Mouse (Mus musculus): ENCODE results near the gene Wipi1. TPM values are rescaled to one million over a fixed set of nuclear protein-coding genes. Genes with fewer than 3 reads are reported as not detected.

Gene Wipi1
- polyA plus RNA-seq, 1 experiment from 2014 or later: 20.1 TPM

DNA sequence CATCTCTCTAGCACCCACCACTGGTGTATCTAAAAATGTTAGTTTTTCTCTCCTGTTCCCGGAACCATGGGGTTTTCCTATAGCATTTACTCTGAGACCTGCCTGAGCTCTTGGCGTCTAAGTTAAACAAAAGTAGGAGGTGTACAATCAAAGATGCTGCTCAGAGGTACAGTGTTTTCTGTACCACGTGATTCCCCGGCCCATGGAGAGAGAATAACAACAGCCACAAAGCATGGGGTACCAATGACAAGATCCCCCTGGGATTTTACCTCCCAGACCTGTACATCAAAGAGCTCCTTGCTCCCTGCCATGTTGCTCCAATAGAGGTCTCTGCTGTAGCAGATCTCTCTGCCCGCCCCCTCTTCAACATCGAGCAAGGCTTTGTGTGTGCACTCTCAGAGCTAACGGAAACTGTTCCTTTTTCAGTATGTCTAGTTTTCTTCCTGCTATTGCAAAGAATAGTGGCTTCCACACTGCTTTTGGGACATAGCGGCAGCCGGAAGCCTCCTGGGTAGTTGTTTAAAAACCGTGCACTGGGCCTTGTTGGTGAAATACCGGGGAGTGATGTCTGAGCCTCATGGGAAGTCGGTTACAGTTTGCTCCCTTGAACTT, 42.7 kb downstream of the Wipi1 start:
- Histone ChIP-seq H3K4me2 (replicated peaks) (no peak overlapping the region), H3K9ac (replicated peaks) (no peak overlapping the region), H3K27me3 (no peaks in the 10 kb centered on the region), H3K27ac (replicated peaks) (no peak overlapping the region), H3K4me1 (no peaks in the 10 kb centered on the region), H3K4me3 (no peak overlapping the region), H3K9me3 (no peaks in the 10 kb centered on the region), H3K36me3 (no peaks in the 10 kb centered on the region)
- 72% methylated on average over 12 of the region's 12 CpGs for WGBS
- ATAC-seq (ENCODE audit: low FRiP score, low read depth): no peak

DNA sequence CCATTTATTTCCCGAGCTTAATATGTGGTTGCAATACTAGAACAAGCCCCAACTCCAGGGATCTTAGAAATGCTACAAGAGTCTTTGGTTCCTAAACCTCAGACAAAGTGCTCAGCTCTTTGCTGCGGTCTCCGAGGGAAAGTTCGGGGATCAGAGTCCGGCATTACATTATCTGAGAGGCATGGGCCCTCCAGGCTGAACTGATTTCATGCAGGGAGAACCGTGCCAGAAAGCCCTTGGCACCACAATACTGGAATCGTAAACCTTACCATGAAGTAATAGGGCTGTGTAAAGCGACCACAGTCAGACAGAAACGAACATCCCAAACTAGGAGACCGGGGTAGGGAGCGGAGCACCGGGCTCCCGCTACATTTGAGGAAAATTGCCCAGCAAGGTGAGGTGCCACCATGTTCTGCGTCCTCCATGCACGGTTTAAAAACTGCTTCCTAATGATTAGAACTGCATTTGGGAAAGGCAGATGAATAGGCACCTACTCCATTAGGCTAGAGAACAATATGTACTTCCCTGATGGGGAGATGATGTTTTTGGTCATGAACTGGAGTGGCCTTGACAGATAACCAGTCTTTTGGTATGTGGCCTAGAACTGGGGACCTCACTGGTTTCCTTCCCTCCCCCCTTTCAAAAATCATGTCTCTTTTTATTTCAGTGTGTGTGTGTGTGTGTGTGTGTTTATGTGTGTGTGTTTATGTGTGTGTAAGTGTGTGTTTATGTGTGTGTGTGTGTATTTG, 47.1 kb downstream of the Wipi1 start:
- Histone ChIP-seq H3K4me2 (replicated peaks) (no peak overlapping the region), H3K36me3 (no peaks in the 10 kb centered on the region), H3K27ac (replicated peaks) (no peak overlapping the region), H3K27me3 (no peaks in the 10 kb centered on the region), H3K9ac (replicated peaks) (no peak overlapping the region), H3K4me3 (no peak overlapping the region), H3K4me1 (no peaks in the 10 kb centered on the region), H3K9me3 (no peaks in the 10 kb centered on the region)
- WGBS: 88% methylated on average over 15 of the region's 15 CpGs
- ATAC-seq (ENCODE audit: low FRiP score, low read depth): no peak

DNA sequence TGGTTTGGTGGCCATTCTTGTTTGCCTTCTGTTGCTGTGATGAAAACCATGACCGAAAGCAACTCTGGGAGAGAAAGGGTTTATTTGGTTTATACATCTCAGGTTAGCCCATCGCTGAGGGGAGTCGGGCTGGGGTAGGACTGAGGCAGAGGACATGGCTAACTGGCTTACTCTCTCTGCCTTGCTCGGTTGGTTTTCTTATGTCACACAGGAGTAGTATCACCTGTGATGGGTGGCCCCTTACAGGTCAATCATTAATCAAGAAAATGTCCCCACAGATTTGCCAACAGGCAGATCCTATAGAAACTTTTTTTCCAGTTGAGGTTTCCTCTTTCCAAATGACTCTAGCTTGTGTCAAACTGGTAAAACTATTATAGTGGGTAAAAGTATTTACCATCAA, 48.1 kb downstream of the Wipi1 start:
- H3K4me2 ChIP-seq (replicated peaks): no peak overlapping the region
- no peak overlapping the region for H3K27ac ChIP-seq (replicated peaks)
- H3K4me3 ChIP-seq: no peak overlapping the region
- no peaks in the 10 kb centered on the region for H3K4me1 ChIP-seq
- ATAC-seq (ENCODE audit: low FRiP score, low read depth): no peak
- H3K9me3 ChIP-seq: no peaks in the 10 kb centered on the region
- 83% methylated on average over 4 of the region's 4 CpGs for WGBS
- no peaks in the 10 kb centered on the region for H3K27me3 ChIP-seq
- H3K9ac ChIP-seq (replicated peaks): no peak overlapping the region
- H3K36me3 ChIP-seq: no peaks in the 10 kb centered on the region

DNA sequence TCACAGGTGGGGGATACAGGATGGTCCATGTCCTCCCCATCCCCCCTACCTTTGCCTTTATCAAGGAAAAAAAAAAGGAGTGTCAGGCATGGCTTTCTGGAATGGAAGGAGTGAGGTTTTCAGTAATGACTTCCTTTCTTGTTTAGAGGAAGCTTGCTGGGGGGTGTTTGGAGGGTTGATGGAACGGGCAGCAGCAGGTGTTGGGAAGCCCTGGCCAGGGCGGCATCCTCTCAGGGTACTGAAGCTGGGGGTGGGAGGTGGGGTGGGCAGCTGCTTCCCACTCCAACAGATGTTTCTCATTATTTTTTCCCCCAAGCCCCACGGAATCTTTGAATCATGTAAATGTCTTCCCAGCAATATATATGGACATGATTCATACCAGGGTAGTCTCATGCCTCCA, 50.3 kb downstream of the Wipi1 start:
- Histone ChIP-seq H3K4me2 (replicated peaks) (no peak overlapping the region), H3K4me1 (no peaks in the 10 kb centered on the region), H3K36me3 (no peaks in the 10 kb centered on the region), H3K27ac (replicated peaks) (no peak overlapping the region), H3K9me3 (no peaks in the 10 kb centered on the region), H3K4me3 (no peak overlapping the region), H3K27me3 (no peaks in the 10 kb centered on the region), H3K9ac (replicated peaks) (no peak overlapping the region)
- WGBS: 68% methylated on average over 3 of the region's 3 CpGs
- ATAC-seq (ENCODE audit: low FRiP score, low read depth): no peak

DNA sequence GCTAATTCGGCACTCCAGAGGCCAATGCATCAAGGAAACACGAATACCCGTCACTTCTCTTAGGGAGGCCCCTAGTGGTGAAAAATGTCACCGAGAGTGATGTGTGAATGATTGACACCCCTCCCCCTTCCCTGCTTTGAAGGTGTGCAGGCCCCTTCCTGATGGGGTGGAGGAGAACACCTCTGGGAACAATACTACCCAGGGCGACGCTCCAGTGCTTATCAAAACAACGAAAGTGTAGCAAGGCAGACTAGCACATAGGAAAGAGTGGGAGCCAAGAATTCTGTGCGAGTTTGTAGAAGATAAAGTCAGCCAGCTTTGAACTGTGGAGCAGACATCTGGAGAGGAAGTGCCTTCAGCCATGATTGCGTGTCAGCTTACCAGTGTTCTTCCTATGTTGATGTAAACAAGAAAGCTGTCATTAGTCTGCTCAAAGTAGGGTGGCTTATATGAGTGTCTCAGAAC, 50.9 kb downstream of the Wipi1 start:
- no peaks in the 10 kb centered on the region for H3K27me3 ChIP-seq
- H3K9me3 ChIP-seq: no peaks in the 10 kb centered on the region
- H3K36me3 ChIP-seq: no peaks in the 10 kb centered on the region
- H3K4me1 ChIP-seq: no peaks in the 10 kb centered on the region
- no peak overlapping the region for H3K9ac ChIP-seq (replicated peaks)
- H3K4me3 ChIP-seq: no peak overlapping the region
- no peak overlapping the region for H3K4me2 ChIP-seq (replicated peaks)
- ATAC-seq (ENCODE audit: low FRiP score, low read depth): no peak
- 44% methylated on average over 9 of the region's 9 CpGs for WGBS
- no peak overlapping the region for H3K27ac ChIP-seq (replicated peaks)

DNA sequence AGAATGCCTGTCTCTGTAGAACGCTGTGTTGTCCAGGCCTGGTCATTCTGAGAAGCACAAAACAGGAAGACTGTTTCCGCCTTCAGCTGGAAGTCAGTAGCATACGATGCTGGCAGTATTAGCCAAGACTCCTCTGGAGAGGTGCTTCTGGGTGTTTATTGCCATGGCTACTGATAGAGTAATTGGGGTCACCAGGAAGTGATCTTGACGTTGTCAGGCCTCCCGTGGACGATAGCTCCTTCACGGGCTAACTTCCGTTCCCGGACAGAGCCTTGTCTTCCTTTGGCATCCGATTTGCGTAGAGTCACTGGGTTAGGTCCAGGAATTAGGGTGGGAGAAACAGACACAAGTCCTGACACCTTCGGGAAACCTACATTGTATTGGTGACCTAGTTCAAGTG, 52.5 kb downstream of the Wipi1 start:
- Histone ChIP-seq H3K27ac (replicated peaks) (no peak overlapping the region), H3K4me3 (no peak overlapping the region), H3K4me1 (no peaks in the 10 kb centered on the region), H3K9ac (replicated peaks) (no peak overlapping the region), H3K36me3 (no peaks in the 10 kb centered on the region), H3K9me3 (no peaks in the 10 kb centered on the region), H3K4me2 (replicated peaks) (no peak overlapping the region), H3K27me3 (no peaks in the 10 kb centered on the region)
- ATAC-seq (ENCODE audit: low FRiP score, low read depth): no peak
- WGBS: 92% methylated on average over 12 of the region's 12 CpGs

DNA sequence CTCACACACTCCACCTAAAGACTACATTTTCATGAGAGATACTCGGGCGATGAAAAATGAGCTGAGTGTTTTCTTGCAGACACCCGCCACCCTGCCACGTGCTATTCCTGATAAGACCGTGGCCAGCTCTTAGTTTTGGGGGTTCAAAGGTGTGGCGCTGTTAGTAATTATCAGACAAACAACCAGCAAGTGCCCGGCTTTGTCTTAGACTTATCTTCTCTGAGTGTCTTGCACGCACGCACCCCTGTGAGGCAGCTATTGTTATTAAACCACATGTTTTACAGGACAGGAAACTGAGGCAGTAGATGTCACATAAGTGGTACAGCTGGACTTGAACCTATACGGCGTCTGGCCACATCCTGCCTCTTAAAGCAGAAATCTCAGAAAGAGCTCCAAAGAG, 54.3 kb downstream of the Wipi1 start:
- no peaks in the 10 kb centered on the region for H3K27me3 ChIP-seq
- 87% methylated on average over 11 of the region's 11 CpGs for WGBS

DNA sequence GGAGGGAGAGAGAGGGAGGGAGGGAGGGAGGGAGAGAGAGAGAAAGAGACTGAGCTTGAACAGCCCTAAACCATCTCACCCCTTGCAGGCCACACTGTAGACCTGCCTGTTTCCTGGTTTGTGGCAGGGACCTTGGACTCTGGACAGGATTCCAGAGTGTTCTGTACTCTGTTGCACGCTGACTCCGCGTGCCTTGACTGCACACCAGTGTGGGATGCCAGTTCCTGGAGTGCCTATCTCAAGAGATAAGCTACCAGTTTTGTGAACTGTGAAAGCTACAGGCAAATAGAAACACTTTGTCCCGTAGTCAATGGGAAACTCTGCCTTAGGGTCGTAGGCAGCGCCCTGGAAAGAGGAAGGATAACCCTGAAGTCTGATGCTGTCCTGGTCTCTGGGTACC, 55.6 kb downstream of the Wipi1 start:
- H3K4me1 ChIP-seq: no peaks in the 10 kb centered on the region
- H3K9me3 ChIP-seq: no peaks in the 10 kb centered on the region
- no peaks in the 10 kb centered on the region for H3K36me3 ChIP-seq
- no peak overlapping the region for H3K27ac ChIP-seq (replicated peaks)
- no peak for ATAC-seq (ENCODE audit: low FRiP score, low read depth)
- H3K4me2 ChIP-seq (replicated peaks): no peak overlapping the region
- no peak overlapping the region for H3K9ac ChIP-seq (replicated peaks)
- 88% methylated on average over 6 of the region's 6 CpGs for WGBS
- H3K4me3 ChIP-seq: no peak overlapping the region
- no peaks in the 10 kb centered on the region for H3K27me3 ChIP-seq

More for the DNA sequence above, 54.3 kb downstream of the Wipi1 start:
- H3K4me3 ChIP-seq: no peak overlapping the region
- no peaks in the 10 kb centered on the region for H3K9me3 ChIP-seq
- ATAC-seq (ENCODE audit: low FRiP score, low read depth): no peak
- no peaks in the 10 kb centered on the region for H3K4me1 ChIP-seq
- no peak overlapping the region for H3K9ac ChIP-seq (replicated peaks)
- no peak overlapping the region for H3K4me2 ChIP-seq (replicated peaks)
- H3K27ac ChIP-seq (replicated peaks): no peak overlapping the region
- no peaks in the 10 kb centered on the region for H3K36me3 ChIP-seq

DNA sequence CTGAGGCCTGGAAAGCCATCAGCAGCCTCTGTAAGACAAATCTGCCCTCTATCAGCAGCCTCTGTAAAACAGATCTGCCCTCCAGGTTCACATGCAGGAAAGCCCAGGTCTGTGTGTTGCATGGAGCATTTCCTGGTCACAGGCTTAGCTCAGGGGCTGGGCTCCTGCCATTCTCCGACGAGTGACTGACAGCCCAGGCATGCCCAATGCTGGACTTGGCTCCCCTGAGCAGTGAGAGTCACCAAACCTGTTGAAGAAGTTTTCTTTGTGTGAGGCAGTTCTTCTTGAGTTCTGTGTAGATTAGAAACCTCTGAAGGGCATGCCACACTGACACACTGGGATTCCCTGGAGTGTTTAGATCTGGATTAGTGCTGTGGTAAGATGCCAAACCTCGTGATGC, 57.3 kb downstream of the Wipi1 start:
- Histone ChIP-seq H3K27ac (replicated peaks) (no peak overlapping the region), H3K4me1 (no peaks in the 10 kb centered on the region), H3K4me2 (replicated peaks) (no peak overlapping the region), H3K27me3 (no peaks in the 10 kb centered on the region), H3K4me3 (no peak overlapping the region), H3K9me3 (no peaks in the 10 kb centered on the region), H3K9ac (replicated peaks) (no peak overlapping the region), H3K36me3 (no peaks in the 10 kb centered on the region)
- WGBS: 39% methylated on average over 3 of the region's 3 CpGs
- no peak for ATAC-seq (ENCODE audit: low FRiP score, low read depth)

DNA sequence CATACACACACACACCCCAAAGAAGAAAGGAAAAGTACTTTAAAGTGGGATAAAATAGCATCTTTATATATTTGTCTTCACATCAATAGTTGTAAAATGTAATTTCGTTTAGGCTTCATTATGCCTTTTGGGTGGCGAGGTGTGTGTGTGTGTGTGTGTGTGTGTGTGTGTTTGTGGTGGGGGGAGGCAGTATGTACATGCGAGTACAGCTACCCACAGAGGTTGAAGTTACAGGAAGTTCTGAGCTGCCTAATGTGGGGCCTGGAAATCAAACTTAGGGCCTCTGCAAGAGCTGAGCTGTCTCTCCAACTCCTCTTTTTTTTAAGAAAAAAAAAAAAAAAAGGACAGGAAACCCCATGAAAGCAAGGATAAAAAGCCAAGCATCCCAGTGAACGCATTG, 57.8 kb downstream of the Wipi1 start:
- no peaks in the 10 kb centered on the region for H3K9me3 ChIP-seq
- H3K36me3 ChIP-seq: no peaks in the 10 kb centered on the region
- no peaks in the 10 kb centered on the region for H3K27me3 ChIP-seq
- H3K4me3 ChIP-seq: no peak overlapping the region
- H3K9ac ChIP-seq (replicated peaks): no peak overlapping the region
- H3K4me1 ChIP-seq: no peaks in the 10 kb centered on the region
- H3K4me2 ChIP-seq (replicated peaks): no peak overlapping the region
- no peak for ATAC-seq (ENCODE audit: low FRiP score, low read depth)
- no peak overlapping the region for H3K27ac ChIP-seq (replicated peaks)
- 80% methylated on average over 4 of the region's 4 CpGs for WGBS

DNA sequence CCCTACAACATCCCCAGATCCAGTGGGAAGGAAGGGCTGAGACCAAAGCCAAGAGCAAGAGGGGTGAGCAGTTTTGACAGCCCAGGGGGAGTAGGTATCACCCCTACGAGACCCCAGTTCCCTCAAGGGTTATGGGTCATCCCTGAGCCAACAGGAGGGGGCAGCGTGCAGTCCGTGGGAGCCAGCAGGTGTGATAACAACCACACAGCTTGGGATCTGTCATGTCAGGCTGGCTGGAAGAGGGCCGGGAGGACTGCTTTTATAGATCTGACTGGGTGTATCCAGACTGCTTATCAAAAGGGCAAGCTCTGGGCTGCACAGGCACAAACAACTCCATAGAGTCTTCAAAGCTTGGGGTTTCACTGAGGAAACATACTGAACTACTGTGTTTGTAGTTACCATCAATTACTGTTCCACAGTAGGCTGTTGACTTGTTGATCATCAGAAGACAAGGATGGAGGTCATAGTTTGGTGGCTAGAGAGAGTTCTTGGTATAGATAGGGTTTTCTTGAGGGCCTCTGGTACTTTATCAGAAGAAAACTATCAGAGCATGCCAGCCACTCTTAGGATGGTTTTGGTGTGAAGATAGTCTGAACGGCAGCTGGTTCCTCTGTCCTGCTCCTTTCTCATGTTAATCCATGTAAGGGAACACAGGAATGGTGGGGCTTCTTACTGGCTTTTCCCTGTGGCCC, 62.0 kb downstream of the Wipi1 start:
- 79% methylated on average over 5 of the region's 5 CpGs for WGBS
- Histone ChIP-seq H3K9me3 (no peaks in the 10 kb centered on the region), H3K9ac (replicated peaks) (no peak overlapping the region), H3K4me1 (peaks cover 5% of the 10 kb centered on the region; the same call in 1 of the 2 replicates), H3K4me3 (no peak overlapping the region), H3K4me2 (replicated peaks) (no peak overlapping the region), H3K36me3 (no peaks in the 10 kb centered on the region), H3K27me3 (no peaks in the 10 kb centered on the region), H3K27ac (replicated peaks) (no peak overlapping the region)
- ATAC-seq (ENCODE audit: low FRiP score, low read depth): no peak

DNA sequence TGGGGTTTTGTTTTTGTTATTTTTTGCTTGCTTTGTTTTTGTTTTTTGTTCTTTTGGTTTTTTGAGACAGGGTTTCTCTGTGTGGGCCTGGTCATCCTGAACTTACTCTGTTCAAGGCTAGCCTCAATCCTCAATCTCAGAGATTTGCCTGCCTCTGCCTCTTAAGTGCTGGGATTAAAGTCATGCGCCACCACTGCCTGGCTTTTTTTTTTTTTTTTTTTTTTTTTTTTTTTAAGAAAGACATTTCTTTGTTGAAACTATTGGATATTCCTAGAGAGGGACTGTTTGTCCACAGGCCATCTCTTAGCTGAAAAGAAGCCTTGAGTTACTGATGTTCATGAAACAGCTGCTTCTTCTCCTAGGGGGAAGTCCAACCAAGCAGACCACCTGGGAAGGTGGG, 64.1 kb downstream of the Wipi1 start:
- 100% methylated on average over 1 of the region's 1 CpGs for whole genome bisulfite sequencing
- Histone ChIP-seq H3K27ac (replicated peaks) (no peak overlapping the region), H3K4me1 (peaks cover 5% of the 10 kb centered on the region; the same call in 1 of the 2 replicates), H3K4me2 (replicated peaks) (no peak overlapping the region), H3K9ac (replicated peaks) (no peak overlapping the region), H3K27me3 (no peaks in the 10 kb centered on the region), H3K36me3 (no peaks in the 10 kb centered on the region), H3K9me3 (no peaks in the 10 kb centered on the region), H3K4me3 (no peak overlapping the region)
- no peak for ATAC-seq (ENCODE audit: low FRiP score, low read depth)

Measured in midbrain, embryonic 12.5 days (tissue).